Mouse (Mus musculus): ENCODE results near the gene Syndig1. TPM values are rescaled to one million over a fixed set of nuclear protein-coding genes. Genes with fewer than 3 reads are reported as not detected.

Syndig1 gene
- polyA plus RNA-seq, 1 experiment from 2014 or later = 3.6 TPM

GRCm38 (mm10) chr2:149980419-149980818 lies 151.4 kb downstream of the Syndig1 start:
- no peaks in the 10 kb centered on the region for H3K9me3 ChIP-seq (replicated peaks)
- 74% methylated on average over 1 of the region's 1 CpGs for WGBS
- no peak overlapping the region for H3K27ac ChIP-seq (ENCODE audit: poor library complexity, severe bottlenecking)
- no peak overlapping the region for H3K9ac ChIP-seq
- no peak for ATAC-seq (ENCODE audit: insufficient number of reproducible peaks, low FRiP score)
- no peaks in the 10 kb centered on the region for H3K4me1 ChIP-seq (replicated peaks)
- H3K27me3 ChIP-seq (replicated peaks) = no peaks in the 10 kb centered on the region
- no peak overlapping the region for H3K4me2 ChIP-seq
- H3K4me3 ChIP-seq = no peak overlapping the region
- no peaks in the 10 kb centered on the region for H3K36me3 ChIP-seq

DNA sequence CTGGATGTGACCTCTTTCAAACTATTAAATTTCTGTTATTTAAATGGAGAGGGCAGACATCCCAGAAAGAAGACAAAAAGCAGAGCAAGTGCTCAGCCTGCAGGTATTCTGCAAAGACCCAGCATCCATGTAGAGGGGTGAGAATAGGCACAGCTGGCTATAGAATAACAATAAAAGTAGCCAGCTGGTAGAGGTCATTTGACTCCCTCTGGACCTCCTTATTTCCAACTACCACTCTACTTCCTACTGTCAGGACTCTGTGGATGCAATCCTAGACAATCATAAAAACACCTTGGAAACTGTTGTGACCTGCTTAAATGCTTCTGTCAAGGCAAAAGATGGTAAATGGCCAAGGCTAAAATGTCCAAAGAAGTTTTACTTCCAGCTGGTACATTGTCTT lies 153.5 kb downstream of the Syndig1 start:
- Histone ChIP-seq H3K4me1 (replicated peaks) (no peaks in the 10 kb centered on the region), H3K27ac (ENCODE audit: poor library complexity, severe bottlenecking) (no peak overlapping the region), H3K27me3 (replicated peaks) (no peaks in the 10 kb centered on the region), H3K9me3 (replicated peaks) (no peaks in the 10 kb centered on the region), H3K4me3 (no peak overlapping the region), H3K9ac (no peak overlapping the region), H3K4me2 (no peak overlapping the region), H3K36me3 (no peaks in the 10 kb centered on the region)
- no peak for ATAC-seq (ENCODE audit: insufficient number of reproducible peaks, low FRiP score)

DNA sequence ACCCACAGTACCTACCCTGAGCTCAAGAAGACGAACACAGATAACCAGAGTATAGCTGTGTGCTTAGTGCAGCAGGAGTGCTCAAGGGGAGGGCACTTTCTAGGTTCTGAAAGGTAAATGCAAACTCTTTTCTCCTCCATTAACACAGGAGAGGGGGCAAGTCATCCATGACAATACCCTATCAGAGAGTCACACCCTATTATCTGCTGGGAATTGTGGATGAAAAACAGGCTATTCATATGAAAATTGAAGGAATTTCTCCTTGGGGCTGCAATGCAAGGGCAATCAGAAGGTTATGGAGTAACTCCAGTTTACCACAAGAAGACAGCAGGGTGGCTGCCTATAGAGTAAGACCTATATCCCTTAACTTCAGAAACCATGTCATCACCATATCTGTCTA lies 154.1 kb downstream of the Syndig1 start:
- Histone ChIP-seq H3K9me3 (replicated peaks) (no peaks in the 10 kb centered on the region), H3K27ac (ENCODE audit: poor library complexity, severe bottlenecking) (no peak overlapping the region), H3K4me3 (no peak overlapping the region), H3K9ac (no peak overlapping the region), H3K4me1 (replicated peaks) (no peaks in the 10 kb centered on the region), H3K27me3 (replicated peaks) (no peaks in the 10 kb centered on the region), H3K4me2 (no peak overlapping the region), H3K36me3 (no peaks in the 10 kb centered on the region)
- ATAC-seq (ENCODE audit: insufficient number of reproducible peaks, low FRiP score) = no peak
- 77% methylated on average over 1 of the region's 1 CpGs for WGBS

DNA sequence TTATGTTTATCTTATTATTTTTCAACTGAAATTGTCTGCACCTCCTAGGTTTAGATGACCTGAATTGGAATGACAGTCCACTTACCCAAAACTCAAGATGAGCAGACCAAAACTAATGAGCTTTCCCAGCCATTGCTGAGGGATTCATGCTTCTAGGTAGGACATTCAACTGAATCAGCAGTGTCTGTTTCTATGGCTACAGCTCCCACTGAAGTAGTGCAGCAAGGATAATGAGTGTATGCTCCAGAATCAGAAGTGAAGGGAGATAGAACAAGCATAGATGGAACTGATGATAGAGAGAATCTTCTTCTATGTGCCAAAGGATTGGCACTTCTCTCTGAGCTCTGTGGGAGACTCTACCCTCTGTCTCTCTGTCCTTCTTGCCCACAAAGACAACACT lies 158.6 kb downstream of the Syndig1 start:
- H3K27me3 ChIP-seq (replicated peaks) = no peaks in the 10 kb centered on the region
- H3K27ac ChIP-seq (ENCODE audit: poor library complexity, severe bottlenecking) = no peak overlapping the region
- H3K4me3 ChIP-seq = no peak overlapping the region
- H3K4me2 ChIP-seq = no peak overlapping the region
- no peaks in the 10 kb centered on the region for H3K9me3 ChIP-seq (replicated peaks)
- no peaks in the 10 kb centered on the region for H3K36me3 ChIP-seq
- H3K9ac ChIP-seq = no peak overlapping the region
- ATAC-seq (ENCODE audit: insufficient number of reproducible peaks, low FRiP score) = no peak
- no peaks in the 10 kb centered on the region for H3K4me1 ChIP-seq (replicated peaks)

DNA sequence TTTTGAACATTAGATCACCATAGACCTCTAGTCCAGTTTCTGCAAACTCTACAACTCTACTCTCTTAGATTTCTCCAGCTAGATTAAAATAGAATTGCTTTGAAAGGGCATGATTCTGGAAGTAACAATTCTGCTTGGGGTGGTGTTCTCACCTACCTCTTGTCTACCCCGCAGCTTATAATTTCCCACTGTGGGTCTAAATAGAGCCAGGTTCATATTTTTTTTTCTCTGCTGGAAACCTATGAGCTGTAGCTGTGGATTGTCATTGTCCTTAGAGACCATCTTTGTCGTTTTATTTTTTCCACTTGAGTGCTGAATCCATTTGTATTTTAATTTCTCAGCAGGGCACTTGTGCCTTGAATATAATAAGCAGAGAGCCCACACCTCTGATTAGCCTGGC lies 162.5 kb downstream of the Syndig1 start:
- no peaks in the 10 kb centered on the region for H3K27me3 ChIP-seq (replicated peaks)
- ATAC-seq (ENCODE audit: insufficient number of reproducible peaks, low FRiP score) = no peak
- no peaks in the 10 kb centered on the region for H3K4me1 ChIP-seq (replicated peaks)
- no peak overlapping the region for H3K4me2 ChIP-seq
- no peak overlapping the region for H3K4me3 ChIP-seq
- H3K9ac ChIP-seq = no peak overlapping the region
- no peaks in the 10 kb centered on the region for H3K36me3 ChIP-seq
- WGBS = 62% methylated on average over 2 of the region's 2 CpGs
- no peak overlapping the region for H3K27ac ChIP-seq (ENCODE audit: poor library complexity, severe bottlenecking)
- no peaks in the 10 kb centered on the region for H3K9me3 ChIP-seq (replicated peaks)

GRCm38 (mm10) chr2:149992921-149993320 lies 163.9 kb downstream of the Syndig1 start:
- Histone ChIP-seq H3K4me2 (no peak overlapping the region), H3K4me3 (no peak overlapping the region), H3K36me3 (no peaks in the 10 kb centered on the region), H3K27ac (ENCODE audit: poor library complexity, severe bottlenecking) (no peak overlapping the region), H3K27me3 (replicated peaks) (no peaks in the 10 kb centered on the region), H3K4me1 (replicated peaks) (no peaks in the 10 kb centered on the region), H3K9ac (no peak overlapping the region), H3K9me3 (replicated peaks) (no peaks in the 10 kb centered on the region)
- 89% methylated on average over 4 of the region's 4 CpGs for WGBS
- no peak for ATAC-seq (ENCODE audit: insufficient number of reproducible peaks, low FRiP score)

DNA sequence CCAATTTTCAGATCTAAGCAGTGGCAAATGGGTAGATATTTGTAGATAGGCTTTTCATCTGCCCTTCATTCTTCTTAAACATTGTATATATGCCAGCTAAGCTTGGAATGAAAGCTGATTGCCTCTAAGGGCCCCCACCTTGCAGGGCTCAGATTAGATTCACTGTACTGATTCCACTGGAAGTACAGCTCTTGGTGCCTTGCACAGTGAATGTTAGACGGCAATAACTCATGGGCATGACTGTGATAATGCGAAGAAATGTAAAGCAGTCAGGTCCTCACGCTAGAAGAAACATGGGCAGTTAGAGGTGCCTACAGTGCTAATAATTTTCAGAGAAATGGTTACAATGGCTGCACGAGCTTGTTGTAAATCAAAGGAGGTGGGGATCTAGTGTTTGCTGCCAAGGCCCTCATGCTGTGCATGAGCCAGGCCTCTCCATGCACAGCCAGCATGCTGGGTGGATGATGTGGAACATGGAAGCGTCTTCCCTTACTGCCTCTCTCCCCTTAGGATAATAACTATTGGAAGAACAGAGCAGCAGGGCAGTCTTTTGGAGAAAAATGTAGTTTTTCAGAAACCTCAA lies 167.5 kb downstream of the Syndig1 start:
- WGBS = 78% methylated on average over 5 of the region's 5 CpGs
- Histone ChIP-seq H3K27me3 (replicated peaks) (no peaks in the 10 kb centered on the region), H3K36me3 (no peaks in the 10 kb centered on the region), H3K4me3 (no peak overlapping the region), H3K9me3 (replicated peaks) (no peaks in the 10 kb centered on the region), H3K27ac (ENCODE audit: poor library complexity, severe bottlenecking) (no peak overlapping the region), H3K4me2 (no peak overlapping the region), H3K9ac (no peak overlapping the region), H3K4me1 (replicated peaks) (no peaks in the 10 kb centered on the region)
- ATAC-seq (ENCODE audit: insufficient number of reproducible peaks, low FRiP score) = no peak

DNA sequence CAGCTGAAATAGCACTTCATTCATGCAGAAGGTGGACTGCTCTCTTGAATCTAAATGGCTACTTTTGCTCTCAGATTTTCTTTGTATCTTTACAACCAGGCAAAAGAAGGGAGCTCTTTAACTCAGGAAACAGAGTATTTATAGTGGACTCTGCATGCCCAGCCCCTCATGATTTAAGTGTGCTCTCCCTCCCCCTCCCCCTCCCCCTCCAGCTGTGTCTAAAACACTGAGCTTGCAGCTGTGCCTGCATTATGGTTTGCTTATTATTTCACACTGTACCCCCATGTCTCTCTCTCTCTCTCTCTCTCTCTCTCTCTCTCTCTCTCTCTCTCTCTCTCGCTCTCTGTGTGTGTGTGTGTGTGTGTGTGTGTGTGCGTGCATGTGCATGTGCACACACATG lies 168.6 kb downstream of the Syndig1 start:
- no peak overlapping the region for H3K4me2 ChIP-seq
- no peaks in the 10 kb centered on the region for H3K36me3 ChIP-seq
- no peak for ATAC-seq (ENCODE audit: insufficient number of reproducible peaks, low FRiP score)
- no peak overlapping the region for H3K4me3 ChIP-seq
- 81% methylated on average over 2 of the region's 2 CpGs for WGBS
- H3K9me3 ChIP-seq (replicated peaks) = no peaks in the 10 kb centered on the region
- no peaks in the 10 kb centered on the region for H3K27me3 ChIP-seq (replicated peaks)
- H3K27ac ChIP-seq (ENCODE audit: poor library complexity, severe bottlenecking) = no peak overlapping the region
- no peaks in the 10 kb centered on the region for H3K4me1 ChIP-seq (replicated peaks)
- H3K9ac ChIP-seq = no peak overlapping the region

- H3K4me1 ChIP-seq (replicated peaks) = no peaks in the 10 kb centered on the region
- no peaks in the 10 kb centered on the region for H3K36me3 ChIP-seq
- H3K9ac ChIP-seq = no peak overlapping the region
- H3K4me3 ChIP-seq = no peak overlapping the region
- H3K4me2 ChIP-seq = no peak overlapping the region
- 75% methylated on average over 4 of the region's 4 CpGs for WGBS
- H3K27ac ChIP-seq (ENCODE audit: poor library complexity, severe bottlenecking) = no peak overlapping the region
- no peaks in the 10 kb centered on the region for H3K27me3 ChIP-seq (replicated peaks)
- no peaks in the 10 kb centered on the region for H3K9me3 ChIP-seq (replicated peaks)
- ATAC-seq (ENCODE audit: insufficient number of reproducible peaks, low FRiP score) = no peak
These were observed 169.5 kb downstream of the Syndig1 start for GRCm38 (mm10) chr2:149998373-149999108.

- Histone ChIP-seq H3K9me3 (replicated peaks) (no peaks in the 10 kb centered on the region), H3K4me3 (no peak overlapping the region), H3K27me3 (replicated peaks) (no peaks in the 10 kb centered on the region), H3K27ac (ENCODE audit: poor library complexity, severe bottlenecking) (no peak overlapping the region), H3K36me3 (no peaks in the 10 kb centered on the region), H3K9ac (no peak overlapping the region), H3K4me1 (replicated peaks) (no peaks in the 10 kb centered on the region), H3K4me2 (no peak overlapping the region)
- ATAC-seq (ENCODE audit: insufficient number of reproducible peaks, low FRiP score) = no peak
- WGBS = 82% methylated on average over 2 of the region's 2 CpGs
These were observed 171.6 kb downstream of the Syndig1 start for GRCm38 (mm10) chr2:150000564-150000963.

DNA sequence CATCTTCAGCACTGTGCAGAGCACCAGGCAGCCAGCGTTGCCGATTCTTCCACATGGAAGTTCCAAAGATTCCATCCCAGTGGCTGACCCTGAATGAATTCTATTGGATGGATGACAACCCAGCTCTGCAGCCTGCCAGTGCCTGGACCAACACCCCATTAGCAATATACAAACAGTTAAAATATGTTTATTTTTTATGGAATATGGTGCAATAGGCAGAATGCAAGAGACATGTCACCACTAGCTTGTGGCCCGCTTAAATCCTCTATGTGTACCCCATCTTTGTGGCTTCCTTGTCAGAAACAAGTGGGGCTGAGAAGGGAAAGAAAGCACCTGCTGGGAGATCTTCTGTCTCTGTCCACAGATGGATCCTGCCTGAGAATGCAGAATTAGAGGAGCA lies 174.5 kb downstream of the Syndig1 start:
- H3K36me3 ChIP-seq = no peaks in the 10 kb centered on the region
- WGBS = 83% methylated on average over 3 of the region's 3 CpGs
- H3K4me3 ChIP-seq = no peak overlapping the region
- H3K9me3 ChIP-seq (replicated peaks) = no peaks in the 10 kb centered on the region
- no peak overlapping the region for H3K27ac ChIP-seq (ENCODE audit: poor library complexity, severe bottlenecking)
- H3K9ac ChIP-seq = no peak overlapping the region
- H3K4me2 ChIP-seq = no peak overlapping the region
- no peak for ATAC-seq (ENCODE audit: insufficient number of reproducible peaks, low FRiP score)
- no peaks in the 10 kb centered on the region for H3K4me1 ChIP-seq (replicated peaks)
- H3K27me3 ChIP-seq (replicated peaks) = no peaks in the 10 kb centered on the region

DNA sequence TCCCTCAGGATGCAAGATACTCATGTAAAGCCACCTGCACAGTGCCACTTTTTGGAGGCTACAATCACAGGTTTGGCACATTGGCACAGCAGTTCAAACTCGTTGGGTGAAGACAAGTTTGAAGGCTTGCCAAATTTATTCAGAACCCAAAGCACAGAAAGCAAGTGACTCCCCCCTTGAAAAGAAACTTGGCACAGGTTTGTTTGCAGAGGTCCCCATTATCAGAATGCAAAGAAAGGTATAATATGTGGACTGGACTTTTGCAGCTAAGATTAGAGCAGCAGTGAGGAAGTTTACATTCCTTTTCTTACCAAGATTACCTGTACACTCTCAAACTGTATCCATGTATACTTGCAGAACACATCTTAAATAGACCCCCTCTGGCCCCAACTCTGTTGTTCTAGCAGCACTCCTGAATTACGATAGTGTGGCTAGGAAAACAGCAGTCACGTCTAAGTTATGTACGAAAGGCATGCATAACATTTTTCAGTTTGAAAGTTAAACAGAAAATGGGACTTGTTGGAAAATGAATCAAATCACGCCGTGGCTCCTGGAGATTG lies 183.9 kb downstream of the Syndig1 start:
- no peak overlapping the region for H3K27ac ChIP-seq (ENCODE audit: poor library complexity, severe bottlenecking)
- H3K9me3 ChIP-seq (replicated peaks) = no peaks in the 10 kb centered on the region
- H3K9ac ChIP-seq = no peak overlapping the region
- H3K27me3 ChIP-seq (replicated peaks) = no peaks in the 10 kb centered on the region
- H3K4me1 ChIP-seq (replicated peaks) = no peaks in the 10 kb centered on the region
- no peaks in the 10 kb centered on the region for H3K36me3 ChIP-seq
- 73% methylated on average over 6 of the region's 6 CpGs for WGBS
- no peak overlapping the region for H3K4me2 ChIP-seq
- H3K4me3 ChIP-seq = no peak overlapping the region
- ATAC-seq (ENCODE audit: insufficient number of reproducible peaks, low FRiP score) = no peak
